Mouse (Mus musculus): Measurements from ENCODE around the gene Dhx34.

Gene Dhx34

DNA sequence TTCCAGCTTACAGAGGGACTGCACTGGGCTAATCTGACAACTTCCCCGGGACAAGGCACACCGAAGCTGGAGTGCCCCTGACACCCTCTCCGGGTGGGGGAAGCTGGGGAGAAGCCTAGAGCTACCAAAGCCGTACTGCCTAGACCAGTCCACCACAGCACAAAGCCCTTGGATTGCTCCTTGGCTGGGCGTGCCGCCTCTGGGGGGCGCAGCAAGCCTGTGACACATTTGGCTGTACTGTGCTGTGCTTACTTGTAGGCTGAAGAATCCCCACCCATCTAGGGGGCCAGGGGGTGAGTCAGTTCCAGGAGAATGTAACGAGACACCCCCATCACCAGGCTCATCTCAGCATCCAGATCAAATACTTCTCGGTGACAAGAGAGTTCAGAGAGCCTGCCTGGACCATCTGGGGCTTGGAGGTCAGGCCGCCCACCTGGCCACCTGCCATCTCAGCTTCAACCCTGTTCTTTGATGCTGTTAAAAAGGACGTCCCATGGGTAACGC is 10.9 kb downstream of the Dhx34 start:
- peak; percentile 23 for DNase-seq (ENCODE audit: low read depth, low spot score)

DNA sequence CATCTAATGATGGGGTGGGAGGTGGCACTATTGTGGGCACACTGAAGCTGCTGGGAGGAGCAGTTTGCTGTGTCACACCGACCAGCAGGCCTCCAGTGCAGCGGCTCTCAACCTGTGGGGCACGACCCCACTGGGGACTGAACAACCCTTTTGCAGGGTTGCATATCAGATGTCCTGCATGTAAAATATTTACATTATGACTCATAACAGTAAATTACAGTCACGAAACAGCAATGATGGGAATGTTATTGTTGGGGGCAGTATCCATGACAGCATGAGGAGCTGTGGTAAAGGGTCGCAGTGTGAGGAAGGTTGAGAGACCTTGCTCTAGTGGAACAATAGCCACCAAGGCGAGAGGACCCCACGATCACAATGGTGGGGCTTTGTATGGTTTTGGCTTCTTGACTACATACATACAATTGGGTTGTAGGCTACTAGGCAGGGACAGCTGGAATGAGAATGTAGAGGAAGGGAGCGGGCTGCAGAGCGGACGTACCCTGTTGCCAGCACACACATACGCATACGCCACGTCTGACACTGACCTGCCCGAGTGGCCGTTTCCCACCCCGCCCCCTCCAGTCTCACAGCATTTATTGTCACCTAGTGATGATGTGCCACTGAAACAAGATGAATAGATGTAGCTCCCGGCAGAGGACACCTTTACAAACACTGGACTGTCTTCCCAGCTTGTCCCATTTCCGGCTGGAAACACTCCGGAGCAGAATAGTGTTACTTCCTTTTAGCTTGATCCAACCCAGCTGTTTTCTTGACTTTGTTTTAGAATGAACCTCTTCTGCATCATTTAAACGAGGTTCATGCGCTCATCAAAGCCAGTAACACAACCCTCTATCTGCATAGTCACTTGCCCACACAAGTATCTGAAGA is 12.8 kb downstream of the Dhx34 start:
- DNase-seq (ENCODE audit: low read depth, low spot score): no peak

DNA sequence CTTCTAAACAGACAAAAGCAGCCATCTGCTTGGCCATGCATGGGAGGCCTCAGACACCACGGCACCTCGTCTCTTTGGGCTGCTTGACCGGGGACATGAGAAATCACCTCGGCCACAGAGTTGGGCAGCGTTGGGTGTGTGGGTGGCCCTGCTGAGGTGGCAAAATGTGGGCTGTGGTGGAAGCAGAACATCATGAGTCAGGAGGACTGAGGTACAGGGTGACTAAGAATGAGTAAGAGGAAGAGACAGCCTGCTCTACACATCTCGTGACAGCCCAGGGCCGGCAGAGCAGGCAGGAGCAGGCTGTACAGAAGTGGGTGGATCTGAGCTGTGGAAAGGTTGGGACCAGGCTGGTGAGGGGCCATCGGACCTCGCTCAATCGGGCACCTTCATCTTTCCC is 14.3 kb downstream of the Dhx34 start:
- DNase-seq (ENCODE audit: low read depth, low spot score): no peak

DNA sequence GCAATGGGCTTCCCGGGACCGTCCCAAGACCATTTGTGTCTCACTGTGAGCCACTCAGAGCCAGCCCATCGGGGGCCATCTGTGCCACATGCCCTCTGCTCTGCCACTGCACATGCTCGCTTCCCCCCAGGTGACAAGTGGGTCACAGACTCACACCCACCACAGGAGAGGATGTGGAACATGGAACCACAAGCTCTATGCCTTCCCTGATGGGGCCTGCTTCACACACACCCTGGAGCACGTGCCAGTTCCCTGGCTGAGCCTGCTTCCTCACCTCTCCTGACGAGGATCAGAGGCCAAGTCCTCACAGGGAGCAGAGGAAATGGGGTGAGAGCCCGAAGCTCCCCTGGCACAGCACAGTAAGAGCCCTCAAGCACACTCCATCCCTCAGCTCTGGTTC is 14.8 kb downstream of the Dhx34 start:
- DNase-seq (ENCODE audit: low read depth, low spot score): no peak

DNA sequence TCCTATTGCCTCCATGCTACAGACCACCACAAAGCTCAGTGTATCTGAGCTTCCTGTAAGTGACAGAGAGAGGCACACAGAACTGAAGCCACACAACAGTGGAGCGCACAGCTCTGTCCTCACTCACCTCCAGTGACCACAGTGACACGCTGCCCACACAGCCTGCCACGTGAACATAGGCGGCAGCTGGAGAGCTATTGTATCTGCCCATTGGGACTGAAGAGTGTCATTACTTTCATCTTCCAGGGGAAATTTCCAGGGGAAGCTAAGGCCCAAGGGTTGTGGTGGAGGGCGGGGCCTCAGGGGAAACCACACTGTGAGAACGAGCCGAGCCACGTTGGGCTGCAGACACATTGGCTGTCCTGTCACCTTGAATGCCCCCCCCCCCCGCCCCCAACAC is 17.0 kb downstream of the Dhx34 start:
- DNase-seq (ENCODE audit: low read depth, low spot score): no peak

DNA sequence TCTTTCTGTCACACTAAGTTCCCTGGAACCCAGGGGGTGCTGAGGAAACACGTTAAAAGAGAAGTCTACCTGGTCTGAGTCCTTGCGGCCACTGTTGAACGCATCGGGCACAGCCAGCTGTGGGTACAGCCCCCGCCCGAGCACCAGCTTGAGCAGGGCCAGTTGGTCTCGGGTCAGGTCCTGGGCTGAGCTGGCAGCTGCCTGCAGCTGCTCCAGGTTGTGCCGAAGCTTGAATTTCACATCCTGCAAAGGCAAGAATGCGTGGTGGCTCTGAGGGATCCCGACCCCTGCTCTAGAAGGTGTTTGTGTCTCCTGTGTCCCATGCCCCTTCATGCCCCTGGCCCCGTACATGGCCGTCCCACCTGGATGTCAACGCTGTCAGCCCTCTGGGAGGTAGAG is 18.3 kb downstream of the Dhx34 start:
- DNase-seq (ENCODE audit: low read depth, low spot score): no peak

DNA sequence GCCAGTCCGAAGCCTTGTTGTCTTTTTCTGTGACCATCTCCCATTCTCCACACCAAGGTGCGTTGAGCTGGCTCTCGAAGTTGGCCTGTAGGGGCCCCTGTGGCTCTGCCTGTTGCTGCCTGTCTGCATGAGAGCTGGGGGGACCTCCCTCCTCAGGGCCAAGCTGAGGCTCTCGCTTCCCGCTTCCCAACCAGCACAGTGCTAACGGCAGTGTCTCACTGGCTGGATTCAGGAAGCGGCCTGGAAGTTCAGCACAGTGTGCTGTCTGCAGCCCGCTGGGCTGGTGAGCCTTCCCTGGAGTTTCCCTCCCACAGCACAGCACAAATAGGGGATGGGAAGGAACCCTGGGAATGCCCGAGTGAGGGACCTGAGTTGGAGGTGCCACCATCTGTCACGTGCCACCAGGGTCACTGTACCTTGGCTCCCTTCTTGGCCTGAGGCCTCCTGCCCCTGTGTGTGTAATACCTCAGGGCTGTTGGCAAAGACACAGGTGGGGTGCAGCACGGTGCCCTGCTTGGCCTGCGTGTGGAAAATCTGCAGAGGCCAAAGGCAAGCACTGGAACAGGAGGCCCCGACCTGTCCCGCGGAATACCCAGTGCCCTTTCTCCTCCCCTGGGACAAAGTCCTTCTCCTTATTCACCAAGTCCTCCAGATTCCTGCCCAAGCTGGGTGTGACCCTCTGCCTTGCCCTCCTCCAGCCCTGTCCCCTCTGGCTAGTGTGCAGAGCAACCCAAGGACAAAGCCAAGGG is 18.9 kb downstream of the Dhx34 start:
- DNase-seq (ENCODE audit: low read depth, low spot score): no peak

DNA sequence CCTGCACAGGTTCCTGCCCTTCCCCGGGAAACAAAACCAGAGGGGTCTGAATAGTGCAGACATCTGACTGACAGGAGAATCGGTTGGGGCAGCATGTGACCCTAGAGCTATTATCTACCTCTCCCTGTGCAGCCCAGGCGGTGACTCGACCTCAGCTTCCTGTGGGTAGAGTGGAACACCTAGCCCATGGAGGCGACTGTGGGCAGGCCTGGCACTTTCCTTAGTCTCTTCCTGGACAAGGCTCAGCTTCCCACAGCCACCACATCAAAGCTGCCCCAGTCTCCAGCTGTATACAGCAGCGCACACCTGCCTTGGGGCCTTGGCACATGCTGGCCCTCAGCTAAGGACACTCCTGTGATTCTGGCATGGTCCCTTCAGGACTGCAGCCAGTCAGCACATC is 20.7 kb downstream of the Dhx34 start:
- no peak for DNase-seq (ENCODE audit: low read depth, low spot score)

DNA sequence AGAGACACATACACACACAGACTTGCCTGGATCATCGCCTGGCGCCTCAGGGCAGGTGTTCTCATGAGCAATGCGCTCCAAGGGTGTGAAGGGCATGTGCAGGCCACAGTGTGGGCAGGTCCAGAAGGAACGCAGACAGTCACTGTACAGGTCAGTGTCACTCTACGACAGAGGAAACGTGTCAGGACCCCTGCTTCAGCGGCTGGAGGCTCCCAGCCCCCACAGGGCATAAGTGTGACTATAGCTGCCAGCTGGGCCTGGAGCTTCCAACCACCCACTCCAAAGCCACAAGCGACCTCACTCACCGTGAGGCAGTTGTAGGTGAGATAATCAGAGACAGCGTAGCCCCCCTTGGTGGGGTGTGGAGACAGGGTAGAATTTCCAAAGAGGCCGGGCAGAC is 23.3 kb downstream of the Dhx34 start:
- no peak for DNase-seq (ENCODE audit: low read depth, low spot score)

DNA sequence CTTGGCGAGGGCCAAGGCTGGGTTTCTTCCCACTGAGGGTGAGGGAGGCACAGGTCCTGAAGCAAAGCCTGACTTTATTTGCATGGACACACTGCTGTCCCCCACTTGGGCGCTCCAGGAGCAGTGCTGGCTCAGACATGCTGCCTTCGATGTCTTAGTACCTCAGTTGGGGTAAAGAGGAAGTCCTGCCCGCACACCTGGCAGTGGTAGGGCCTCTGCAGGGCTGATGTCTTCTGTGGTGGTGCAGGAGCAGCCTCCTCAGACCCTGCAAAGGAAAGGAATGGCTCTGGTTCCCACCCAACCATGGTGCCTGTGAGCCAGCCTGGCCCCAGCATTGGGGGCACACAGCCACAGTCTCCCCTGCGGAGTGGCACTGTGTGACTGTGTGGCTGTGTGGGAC is 24.7 kb downstream of the Dhx34 start:
- no peak for DNase-seq (ENCODE audit: low read depth, low spot score)

DNA sequence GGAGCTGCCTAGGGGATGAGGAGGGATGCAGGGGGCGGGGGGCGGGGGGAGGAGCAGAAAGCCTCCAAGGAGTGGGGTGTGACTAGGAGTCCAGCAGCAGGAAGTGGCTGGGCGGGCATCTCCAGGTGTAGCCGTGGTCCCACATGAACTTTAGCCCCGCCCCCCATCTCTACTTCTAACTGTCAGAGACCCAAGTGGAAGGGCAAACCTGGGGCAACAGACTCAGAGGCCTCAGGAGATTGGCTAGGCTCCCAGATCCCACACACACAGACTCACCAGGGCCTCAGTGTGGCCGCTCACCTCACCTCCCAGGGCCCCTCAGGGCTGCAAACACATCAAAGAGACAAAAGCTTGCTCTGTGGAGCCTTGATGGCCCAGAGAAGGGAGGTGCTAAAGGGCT is 25.2 kb downstream of the Dhx34 start:
- DNase-seq (ENCODE audit: low read depth, low spot score): no peak

DNA sequence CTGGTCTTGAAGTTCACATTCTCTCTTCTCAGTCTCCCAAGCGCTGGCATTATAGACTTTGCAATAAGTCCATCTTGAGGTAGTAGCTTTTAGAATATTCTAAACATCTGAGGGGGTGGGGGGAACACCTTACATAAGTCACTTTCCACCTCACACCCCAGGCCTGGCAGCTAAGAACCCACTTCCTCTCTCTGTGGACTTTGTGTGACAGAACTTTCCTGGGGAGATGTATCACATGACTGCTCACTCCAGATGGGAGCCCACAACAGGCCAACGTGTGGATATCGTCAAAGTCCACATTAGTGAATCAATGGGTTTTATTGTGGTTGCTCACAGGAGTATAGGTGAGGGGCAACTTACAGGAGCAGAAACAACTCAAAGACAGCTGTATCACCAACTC is 28.1 kb downstream of the Dhx34 start:
- DNase-seq (ENCODE audit: low read depth, low spot score): no peak

DNA sequence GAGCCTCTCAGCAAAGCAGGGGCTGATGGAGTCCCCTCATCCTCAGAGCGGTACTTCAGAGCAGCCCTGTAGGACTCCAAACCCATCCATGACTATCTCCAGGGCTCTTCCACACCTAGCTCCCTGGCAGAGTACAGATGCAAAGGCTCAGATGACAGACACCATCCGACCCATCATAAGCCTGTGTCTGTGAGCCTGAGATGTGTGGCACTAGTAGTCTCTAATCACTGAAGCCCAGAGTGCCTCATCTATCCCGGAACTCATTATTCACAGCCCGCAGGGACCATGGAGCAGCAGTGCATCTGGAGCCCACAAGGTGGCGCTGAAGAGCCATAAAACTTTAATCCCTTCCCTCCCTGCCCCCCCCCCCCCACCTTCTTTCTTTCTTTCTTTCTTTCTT is 29.5 kb downstream of the Dhx34 start:
- DNase-seq (ENCODE audit: low read depth, low spot score): peak; percentile 78

DNA sequence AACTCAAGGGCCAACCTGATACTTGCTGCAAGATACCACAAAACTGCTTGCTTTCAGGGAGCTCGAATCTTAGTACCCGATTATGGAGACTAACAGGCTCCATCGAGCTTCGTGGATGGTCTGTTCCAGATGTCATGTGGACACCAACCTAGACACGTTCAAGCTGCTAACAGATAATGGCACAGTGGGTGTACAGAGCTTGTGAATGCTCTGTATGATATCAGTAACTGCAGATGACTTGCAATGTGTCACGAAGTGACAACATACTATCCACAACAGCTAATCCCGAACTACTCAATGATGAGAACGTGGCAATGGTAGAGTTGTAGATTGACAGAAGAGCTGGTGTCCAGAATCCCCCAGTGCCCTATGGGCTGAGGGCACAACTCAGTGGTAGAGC is 34.3 kb downstream of the Dhx34 start:
- DNase-seq (ENCODE audit: low read depth, low spot score): no peak

DNA sequence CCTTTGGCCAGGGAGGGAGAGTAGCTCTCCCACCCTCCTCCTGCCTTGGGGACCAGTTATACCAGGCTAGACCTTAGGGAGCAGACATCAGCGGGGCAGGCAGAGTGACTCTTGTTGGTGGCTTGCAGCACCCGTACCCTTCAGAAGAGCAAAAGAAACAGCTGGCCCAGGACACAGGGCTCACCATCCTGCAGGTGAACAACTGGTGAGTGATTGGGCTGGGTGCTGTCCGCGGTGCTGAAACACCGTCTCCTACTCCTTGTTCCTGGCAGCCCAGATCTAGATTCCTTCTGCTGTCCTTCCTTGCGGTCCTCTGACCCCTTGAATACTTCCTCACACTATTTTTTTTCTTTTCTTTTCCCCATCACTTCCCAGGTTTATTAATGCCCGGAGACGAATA is 38.2 kb downstream of the Dhx34 start:
- peak; percentile 69 for DNase-seq (ENCODE audit: low read depth, low spot score)

DNA sequence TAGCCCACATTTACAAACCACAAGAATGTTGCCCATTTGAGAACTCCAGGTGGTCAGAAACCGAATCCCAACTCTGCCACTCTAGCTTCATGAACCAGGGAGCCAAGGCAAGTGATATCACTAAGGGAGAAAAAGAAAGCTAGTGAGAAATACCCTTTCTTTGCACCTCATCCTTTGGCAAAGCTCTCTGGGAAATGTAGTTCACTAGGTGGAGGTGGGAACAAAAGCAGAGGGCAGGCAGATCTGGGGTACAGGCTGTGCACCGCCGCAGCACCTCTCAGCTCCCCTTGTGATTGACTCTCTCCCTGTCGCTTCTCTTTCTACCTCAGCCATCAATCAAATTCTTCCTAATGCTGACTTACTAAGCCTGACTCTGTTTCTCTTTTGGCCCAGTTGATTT is 43.7 kb downstream of the Dhx34 start:
- DNase-seq (ENCODE audit: low read depth, low spot score): no peak

DNA sequence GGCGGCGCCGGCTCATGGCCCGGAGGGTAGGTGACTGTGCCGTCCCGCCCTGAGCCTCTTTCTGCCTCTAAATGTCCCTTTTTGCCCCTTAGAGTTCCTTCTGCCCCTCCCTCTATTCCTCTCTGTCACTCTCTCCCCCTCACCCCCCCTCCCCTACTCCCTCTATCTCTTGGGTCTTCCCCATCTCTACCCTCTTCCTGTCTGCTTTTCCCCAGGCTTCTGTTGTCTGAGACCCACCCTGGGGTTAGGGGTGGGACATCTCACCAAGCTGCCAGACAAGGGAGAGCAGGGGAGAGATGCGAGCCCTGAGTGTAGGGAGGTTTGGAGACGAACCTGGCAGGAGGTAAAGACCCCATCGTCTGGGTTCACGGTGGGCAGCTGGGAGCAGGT is 46.3 kb downstream of the Dhx34 start:
- peak; percentile 17 for DNase-seq (ENCODE audit: low read depth, low spot score)

DNA sequence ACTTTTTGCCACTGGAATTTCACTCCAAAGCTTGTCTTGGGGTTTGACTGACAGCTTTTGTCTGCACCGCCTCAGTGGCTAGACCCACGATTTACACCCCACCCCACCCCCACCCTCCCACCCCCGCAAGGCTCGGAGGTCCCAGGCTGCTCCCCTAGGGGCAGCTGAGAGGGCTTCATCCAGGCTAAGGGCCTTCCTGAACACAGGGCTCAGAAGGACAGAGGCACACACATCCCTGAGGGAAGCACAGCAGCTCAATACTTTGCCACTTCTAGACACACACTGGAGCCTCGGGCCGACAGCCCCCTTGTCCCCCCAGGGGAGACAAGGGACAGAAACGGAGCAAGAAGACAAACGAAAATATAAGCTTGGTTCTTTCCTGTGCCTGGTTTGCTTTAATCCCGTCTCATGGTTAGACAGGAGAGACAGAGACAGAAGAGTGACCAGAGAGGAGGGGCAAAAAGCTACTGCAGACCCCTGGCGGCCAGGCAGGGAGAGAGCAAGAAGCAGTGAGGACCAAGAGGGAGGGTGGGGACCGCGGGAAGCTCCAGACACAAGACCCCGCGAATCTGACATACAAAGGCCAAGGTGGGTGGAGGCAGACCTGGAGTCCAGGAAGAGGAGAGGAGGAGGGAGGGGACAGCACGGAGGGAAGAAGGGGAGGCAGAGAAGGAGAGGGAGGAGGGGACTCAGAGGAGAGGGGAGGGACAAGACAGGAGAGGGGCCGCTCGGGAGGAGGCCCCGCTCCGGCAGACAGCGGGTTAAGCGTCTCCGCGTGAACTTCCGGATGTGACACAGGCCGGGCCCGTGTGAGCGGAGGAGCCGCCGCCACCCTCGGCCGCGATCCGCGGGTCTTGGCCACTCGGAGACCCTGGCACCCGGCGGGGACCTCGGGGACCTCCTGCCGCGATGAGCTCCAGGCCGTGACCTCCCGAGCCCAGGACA is 47.0 kb downstream of the Dhx34 start, which contains the start of gene Meis3:
Gene Meis3 (plus strand): TSS at position 494 of the 945 bp plus-strand sequence.
- peak; percentile 85 for DNase-seq (ENCODE audit: low read depth, low spot score)

DNA sequence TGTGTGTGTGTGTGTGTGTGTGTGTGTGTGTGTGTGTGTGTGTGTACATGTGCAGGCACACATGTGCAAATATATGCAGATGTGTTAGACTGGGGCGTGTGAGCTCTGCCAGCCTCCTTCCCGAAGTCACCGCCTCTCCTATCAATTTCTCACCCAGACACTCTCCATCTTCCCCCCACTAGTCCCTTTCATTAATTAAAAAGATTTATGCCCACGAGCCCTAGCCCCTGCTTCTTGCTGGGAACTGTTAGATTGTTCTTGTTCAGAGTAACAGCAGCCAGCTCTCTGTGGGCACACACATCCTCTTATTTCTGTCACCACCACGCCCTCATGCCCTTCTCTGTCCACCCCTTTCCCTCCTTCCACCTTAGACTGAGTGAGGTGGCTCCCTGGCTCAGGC is 48.7 kb downstream of the Dhx34 start:
- peak; percentile 61 for DNase-seq (ENCODE audit: low read depth, low spot score)

DNA sequence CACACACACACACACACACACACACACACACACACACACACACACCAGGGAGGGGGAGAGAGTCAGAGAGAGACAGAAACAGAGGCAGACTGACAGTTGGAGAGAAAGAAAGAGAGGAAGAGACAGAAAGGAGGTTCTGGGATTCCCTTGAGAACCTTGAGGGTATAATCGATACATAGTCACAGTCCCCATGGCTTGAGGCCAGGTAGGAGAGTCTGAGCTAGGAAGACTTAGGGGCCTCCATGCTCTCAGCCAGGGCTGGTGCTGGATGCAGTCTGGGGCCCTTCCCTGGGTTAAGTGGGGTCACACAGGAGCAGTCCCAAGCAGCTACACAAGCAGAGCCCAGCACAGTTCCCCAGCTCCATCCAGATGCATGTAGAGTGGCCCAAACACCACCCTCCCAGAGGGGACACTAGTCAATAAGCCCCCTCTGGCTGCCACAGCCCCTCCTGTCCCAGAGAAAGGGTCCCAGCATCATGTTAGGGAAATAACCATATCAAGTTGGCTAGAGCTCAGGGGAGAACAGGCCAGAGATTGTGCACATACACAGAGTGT is 49.2 kb downstream of the Dhx34 start:
- DNase-seq (ENCODE audit: low read depth, low spot score): peak; percentile 27

DNA sequence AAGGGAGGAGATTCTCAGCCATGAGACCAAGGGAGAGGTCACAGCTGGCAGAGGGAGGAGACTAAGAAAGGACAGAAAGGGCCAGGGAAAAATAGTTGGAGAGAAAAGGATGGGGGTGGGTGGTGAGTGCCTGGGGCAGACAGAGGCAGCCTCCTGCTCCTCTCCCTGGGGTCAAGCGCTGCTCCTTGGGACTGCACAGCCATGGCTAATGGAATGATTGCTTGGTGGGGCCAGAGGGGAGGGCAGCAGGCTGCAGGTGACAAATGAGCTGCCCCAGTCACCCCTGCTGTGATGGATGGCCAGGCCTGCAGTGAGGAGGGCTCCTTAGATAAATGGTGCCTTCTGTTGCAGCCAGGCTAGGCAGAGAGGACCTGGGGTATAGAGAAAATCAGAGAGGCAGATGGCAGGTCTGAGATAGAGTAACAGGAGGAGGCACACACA is 49.7 kb downstream of the Dhx34 start:
- DNase-seq (ENCODE audit: low read depth, low spot score): peak; percentile 87

All from mesoderm, embryonic 11.5 days (tissue).